Mouse (Mus musculus) neural tube, embryonic 13.5 days (tissue): ENCODE data around the gene Bcdin3d. TPM values are rescaled to one million over a fixed set of nuclear protein-coding genes. Genes with fewer than 3 reads are reported as not detected.

Experiments
- ATAC-seq: fragments of 200-750 bp; cut with Nextera tagmentation; 2 replicates; pipeline ENCODE4 v1.8.0; 2017; ENCODE audit warnings: low read depth, mild to moderate bottlenecking, moderate TSS enrichment, moderate library complexity
- H3K27ac ChIP-seq: fragments of 300-500 bp; sonication (generic); replicated peaks from 2 replicates; pipeline ENCODE4 v1.5.1; 2015; ENCODE audit warnings: moderate library complexity, mild to moderate bottlenecking, inconsistent platforms
- H3K27me3 ChIP-seq: fragments of 300-500 bp; sonication (generic); 2 replicates; pipeline ENCODE4 v1.6.1; 2015; ENCODE audit warnings: mild to moderate bottlenecking, inconsistent platforms
- H3K36me3 ChIP-seq: fragments of 300-500 bp; sonication (generic); 2 replicates; pipeline ENCODE4 v1.6.1; 2015; ENCODE audit warnings: mild to moderate bottlenecking, inconsistent platforms
- H3K4me1 ChIP-seq: fragments of 300-500 bp; sonication (generic); replicated peaks from 2 replicates; pipeline ENCODE4 v1.6.1; 2015; ENCODE audit warnings: inconsistent platforms
- H3K4me2 ChIP-seq: fragments of 300-500 bp; sonication (generic); 2 replicates; pipeline ENCODE4 v1.6.1; 2015; ENCODE audit warnings: inconsistent platforms, mild to moderate bottlenecking, moderate library complexity
- H3K4me3 ChIP-seq: fragments of 300-500 bp; sonication (generic); 2 replicates; pipeline ENCODE4 v1.5.1; 2015; ENCODE audit warnings: mild to moderate bottlenecking, inconsistent platforms
- H3K9ac ChIP-seq: fragments of 300-500 bp; sonication (generic); 2 replicates; pipeline ENCODE4 v1.6.1; 2015; ENCODE audit warnings: moderate library complexity, mild to moderate bottlenecking, inconsistent platforms
- H3K9me3 ChIP-seq: fragments of 300-500 bp; sonication (generic); 2 replicates; pipeline ENCODE4 v1.6.1; 2016; ENCODE audit warnings: inconsistent platforms
- WGBS: fragments of 180-500 bp; shearing (Covaris S2); methylation state at CpG from one replicate; pipeline ENCODE4 v1.1.7; 2015; 5-methylcytosine and 5-hydroxymethylcytosine counted together
- polyA plus RNA-seq: library from polyadenylated mRNA; unstranded; fragments of >200 nt; fragmentation: Nextera tagmentation; extraction: Ambion mirVana; gene quantifications from 2 replicates; pipeline ENCODE4 v1.2.1, GENCODE M21; 2015

The Bcdin3d gene
- polyA plus RNA-seq, 1 experiment from 2014 or later: 19.6 TPM

DNA sequence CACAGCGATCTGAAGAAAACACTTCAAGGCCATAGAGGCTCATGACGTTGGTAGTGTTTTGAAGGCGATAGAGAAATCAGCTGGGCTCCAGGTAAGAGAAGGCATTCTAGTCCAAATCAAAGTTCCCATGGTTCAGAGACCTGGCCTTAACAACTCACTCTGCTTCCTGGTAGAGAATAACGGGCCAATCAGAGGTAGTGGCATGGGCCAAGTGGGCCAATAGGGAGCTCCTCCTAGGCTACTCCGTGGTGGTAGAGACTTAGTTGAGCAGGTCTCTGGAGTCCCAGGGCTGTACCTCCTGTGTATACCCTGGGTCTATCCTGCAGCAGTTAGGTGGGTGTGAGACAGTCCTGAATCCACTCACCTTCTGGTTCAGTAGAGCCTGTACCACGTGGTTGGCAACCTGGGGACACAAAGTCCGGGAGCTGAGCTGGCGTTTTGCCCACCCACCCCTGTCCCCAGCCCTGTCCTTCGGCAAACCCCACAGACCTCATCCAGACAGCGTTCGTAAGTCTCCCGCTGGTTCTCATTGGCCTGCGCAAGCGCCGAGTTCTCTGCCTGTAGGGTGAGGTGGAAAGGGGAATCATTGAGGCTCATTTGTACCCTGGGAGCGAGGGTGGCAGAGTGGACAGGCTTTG is 41.3 kb downstream of the Bcdin3d start:
- Histone ChIP-seq H3K27ac (no peak overlapping the region), H3K4me2 (no peak overlapping the region), H3K4me3 (no peak overlapping the region), H3K4me1 (peaks cover 32% of the 10 kb centered on the region), H3K27me3 (no peaks in the 10 kb centered on the region), H3K36me3 (peaks cover 66% of the 10 kb centered on the region), H3K9ac (no peak overlapping the region), H3K9me3 (no peaks in the 10 kb centered on the region)
- 90% methylated on average over 16 of the region's 16 CpGs for WGBS
- ATAC-seq: no peak

DNA sequence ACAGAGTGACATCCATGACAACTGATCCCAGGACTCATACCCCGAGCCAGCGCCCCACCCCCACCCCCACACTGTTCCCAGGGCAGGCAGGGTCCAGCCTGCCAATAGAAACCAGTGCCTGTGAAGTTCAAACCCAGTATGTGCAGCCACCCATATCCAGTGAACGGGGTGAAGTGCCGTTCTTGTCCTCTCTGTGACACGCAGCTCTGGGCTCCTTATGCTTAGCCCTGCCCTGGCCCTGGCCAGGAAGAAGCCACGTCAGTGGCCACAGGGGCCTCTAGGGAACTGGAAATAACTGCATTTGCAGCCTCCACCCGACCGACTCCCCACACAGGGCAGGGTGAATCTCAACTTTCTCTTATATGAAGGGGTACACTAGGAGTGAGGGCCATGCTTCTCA is 42.6 kb downstream of the Bcdin3d start:
- no peaks in the 10 kb centered on the region for H3K27me3 ChIP-seq
- no peak overlapping the region for H3K9ac ChIP-seq
- no peaks in the 10 kb centered on the region for H3K9me3 ChIP-seq
- no peak overlapping the region for H3K27ac ChIP-seq
- H3K4me2 ChIP-seq: no peak overlapping the region
- WGBS: 74% methylated on average over 8 of the region's 8 CpGs
- H3K4me3 ChIP-seq: no peak overlapping the region
- H3K4me1 ChIP-seq: peaks cover 27% of the 10 kb centered on the region
- H3K36me3 ChIP-seq: peaks cover 72% of the 10 kb centered on the region
- ATAC-seq: no peak

DNA sequence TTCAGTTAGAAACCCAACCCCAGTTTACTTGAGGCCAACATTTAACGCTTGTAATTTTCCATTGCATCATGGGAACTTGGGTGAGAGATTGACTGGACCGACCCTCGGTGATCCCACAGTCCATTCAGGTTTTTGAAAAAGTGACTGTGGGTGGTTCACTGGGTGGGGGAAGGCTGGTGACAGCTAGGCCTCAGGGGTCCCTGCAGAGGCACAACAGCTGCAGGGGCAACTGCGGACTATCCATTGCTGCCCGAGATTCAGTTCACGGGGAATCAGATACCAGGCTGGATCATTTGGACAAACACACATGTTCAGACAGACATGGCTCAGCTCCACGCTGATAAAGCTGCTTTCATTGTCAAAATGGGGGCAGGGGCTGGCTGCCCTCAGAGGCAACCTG is 43.0 kb downstream of the Bcdin3d start:
- Histone ChIP-seq H3K4me1 (peaks cover 22% of the 10 kb centered on the region), H3K9ac (no peak overlapping the region), H3K9me3 (no peaks in the 10 kb centered on the region), H3K4me3 (no peak overlapping the region), H3K4me2 (no peak overlapping the region), H3K36me3 (peaks cover 72% of the 10 kb centered on the region), H3K27me3 (no peaks in the 10 kb centered on the region), H3K27ac (no peak overlapping the region)
- ATAC-seq: no peak
- 82% methylated on average over 7 of the region's 7 CpGs for WGBS

DNA sequence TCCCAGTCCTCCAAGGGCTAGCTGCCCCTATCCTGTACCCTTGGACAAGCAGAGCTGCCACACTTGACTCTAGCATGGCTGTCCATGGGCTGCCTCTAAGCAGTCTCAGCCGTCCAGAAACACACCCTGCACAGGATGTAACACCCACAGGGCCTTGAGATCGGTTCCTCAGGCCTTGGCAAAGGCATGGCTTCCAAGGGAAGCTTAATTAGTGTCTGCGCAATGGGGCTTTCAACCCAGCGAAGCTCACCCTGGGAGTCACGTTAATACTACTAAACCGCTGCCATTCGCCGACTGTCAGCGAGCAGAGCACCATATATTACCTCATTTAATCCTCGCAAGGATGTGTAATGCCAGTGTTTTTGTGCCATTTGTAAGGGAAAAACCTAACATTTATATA is 43.5 kb downstream of the Bcdin3d start:
- H3K27me3 ChIP-seq: no peaks in the 10 kb centered on the region
- peaks cover 18% of the 10 kb centered on the region for H3K4me1 ChIP-seq
- H3K4me2 ChIP-seq: no peak overlapping the region
- no peaks in the 10 kb centered on the region for H3K9me3 ChIP-seq
- no peak overlapping the region for H3K4me3 ChIP-seq
- peaks cover 75% of the 10 kb centered on the region for H3K36me3 ChIP-seq
- H3K9ac ChIP-seq: no peak overlapping the region
- ATAC-seq: no peak
- WGBS: 89% methylated on average over 10 of the region's 10 CpGs
- no peak overlapping the region for H3K27ac ChIP-seq

DNA sequence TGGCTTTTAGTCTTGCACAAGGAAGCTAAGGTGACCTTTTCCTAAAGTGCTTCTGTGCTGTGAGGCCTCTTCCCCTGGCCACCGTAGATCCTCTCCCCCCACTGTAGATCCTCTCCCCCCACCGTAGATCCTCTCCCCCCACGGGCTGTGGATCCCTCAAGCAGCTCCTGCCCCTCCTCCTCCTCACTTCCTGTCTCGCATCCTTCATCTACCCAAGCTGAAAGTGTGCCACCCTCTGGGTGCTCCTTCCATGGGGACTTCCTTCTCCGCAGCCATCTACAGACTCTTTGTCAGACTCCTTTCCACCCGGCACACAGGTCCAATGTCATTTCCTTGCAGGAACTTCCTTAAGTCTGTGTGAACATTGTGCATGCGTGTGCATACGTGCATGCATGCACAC is 44.1 kb downstream of the Bcdin3d start:
- Histone ChIP-seq H3K9ac (no peak overlapping the region), H3K4me3 (no peak overlapping the region), H3K4me1 (peaks cover 13% of the 10 kb centered on the region), H3K4me2 (no peak overlapping the region), H3K27ac (no peak overlapping the region), H3K9me3 (no peaks in the 10 kb centered on the region), H3K36me3 (peaks cover 82% of the 10 kb centered on the region), H3K27me3 (no peaks in the 10 kb centered on the region)
- 87% methylated on average over 8 of the region's 8 CpGs for WGBS
- no peak for ATAC-seq

DNA sequence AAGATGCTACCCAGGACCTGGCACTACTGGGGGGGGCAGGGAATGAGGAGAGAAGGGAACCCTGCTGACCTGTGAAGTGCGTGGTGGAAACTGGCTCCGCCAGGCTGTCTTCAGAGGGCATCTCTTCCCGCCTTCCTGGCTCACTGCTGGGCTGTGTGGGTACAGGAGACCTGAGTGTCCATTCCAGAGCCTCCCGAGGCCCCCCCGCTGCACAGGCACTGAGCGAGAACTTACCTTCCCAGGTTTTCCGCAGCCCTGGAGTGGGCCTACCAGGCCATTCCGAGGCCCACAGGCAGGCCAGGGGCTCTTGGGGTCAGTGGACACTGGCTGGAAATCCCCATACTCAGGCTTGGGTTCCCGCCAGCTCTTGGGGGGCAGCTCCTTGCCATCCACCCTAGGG is 50.6 kb downstream of the Bcdin3d start:
- Histone ChIP-seq H3K4me1 (peaks cover 14% of the 10 kb centered on the region), H3K27ac (no peak overlapping the region), H3K27me3 (no peaks in the 10 kb centered on the region), H3K9me3 (no peaks in the 10 kb centered on the region), H3K4me3 (no peak overlapping the region), H3K4me2 (no peak overlapping the region), H3K9ac (0 out of 2 replicates have a peak overlapping the region, but pooled peaks have one; percentile 26), H3K36me3 (peaks cover 77% of the 10 kb centered on the region)
- WGBS: 90% methylated on average over 9 of the region's 9 CpGs
- ATAC-seq: no peak

DNA sequence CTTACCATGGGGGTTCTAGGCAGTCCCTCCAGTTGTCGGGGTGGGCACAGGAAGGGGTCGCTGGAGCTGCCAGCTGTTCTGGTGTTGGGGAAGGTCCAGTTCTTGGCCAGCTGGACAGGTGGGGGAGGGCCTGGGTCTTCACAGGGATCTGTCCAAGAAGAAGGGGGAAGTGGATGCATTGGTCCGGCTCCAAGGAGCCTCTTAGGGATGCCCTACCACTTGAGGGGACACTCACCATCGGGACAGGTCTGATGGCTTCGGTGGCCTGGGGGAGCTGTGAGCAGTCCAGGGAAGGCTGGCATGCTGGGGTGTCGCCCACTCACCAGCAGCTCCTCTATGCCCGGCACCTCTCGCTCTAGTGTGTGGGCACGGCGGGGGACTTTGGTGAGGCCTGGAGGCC is 51.4 kb downstream of the Bcdin3d start:
- H3K4me2 ChIP-seq: no peak overlapping the region
- peaks cover 14% of the 10 kb centered on the region for H3K4me1 ChIP-seq
- no peaks in the 10 kb centered on the region for H3K27me3 ChIP-seq
- no peak for ATAC-seq
- no peak overlapping the region for H3K4me3 ChIP-seq
- no peaks in the 10 kb centered on the region for H3K9me3 ChIP-seq
- no peak overlapping the region for H3K27ac ChIP-seq
- 93% methylated on average over 10 of the region's 10 CpGs for WGBS
- H3K36me3 ChIP-seq: peaks cover 71% of the 10 kb centered on the region
- no peak overlapping the region for H3K9ac ChIP-seq

DNA sequence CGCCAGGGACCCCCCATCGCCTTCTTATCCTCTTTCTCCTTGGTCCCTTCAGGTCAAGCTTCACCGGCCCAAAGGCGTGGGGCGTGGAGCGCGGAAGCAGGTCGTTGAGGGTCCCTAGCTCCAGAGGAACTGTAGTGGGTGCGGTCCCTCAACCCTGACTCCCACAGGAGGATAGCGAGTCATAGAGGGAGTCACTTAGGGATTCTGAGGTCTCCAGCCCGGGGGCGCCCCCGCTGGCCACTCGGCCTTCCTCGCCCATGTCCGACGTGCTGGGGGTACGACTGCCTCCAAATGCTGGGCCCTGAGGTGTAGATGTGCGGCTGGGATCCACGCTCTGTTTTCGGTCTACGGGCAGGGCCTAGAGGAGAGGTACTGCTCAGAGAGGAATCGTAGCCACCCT is 52.0 kb downstream of the Bcdin3d start:
- Histone ChIP-seq H3K27me3 (no peaks in the 10 kb centered on the region), H3K36me3 (peaks cover 65% of the 10 kb centered on the region), H3K9ac (no peak overlapping the region), H3K4me1 (peaks cover 14% of the 10 kb centered on the region), H3K9me3 (no peaks in the 10 kb centered on the region), H3K4me2 (no peak overlapping the region), H3K4me3 (no peak overlapping the region), H3K27ac (no peak overlapping the region)
- no peak for ATAC-seq
- 93% methylated on average over 23 of the region's 23 CpGs for WGBS

DNA sequence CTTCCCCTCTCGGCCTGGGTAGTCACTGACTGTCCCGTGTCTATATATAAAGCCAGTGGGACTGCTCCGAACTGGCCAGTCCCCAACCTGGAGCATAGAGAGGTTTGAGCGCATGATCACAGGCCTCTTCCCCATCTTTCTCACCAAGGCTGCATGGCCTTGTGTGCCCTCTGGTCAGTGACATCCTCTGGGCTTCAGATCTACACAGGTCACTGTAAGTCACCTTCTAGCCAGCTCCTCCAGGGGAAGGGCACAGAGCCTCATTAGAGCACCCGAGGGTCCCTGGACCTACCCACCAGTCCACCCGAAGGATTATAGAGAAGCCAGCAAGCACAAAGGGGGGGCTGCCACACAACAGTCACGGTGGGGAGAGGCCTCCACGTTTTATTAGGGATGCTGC is 52.9 kb downstream of the Bcdin3d start:
- peaks cover 57% of the 10 kb centered on the region for H3K36me3 ChIP-seq
- no peak overlapping the region for H3K4me2 ChIP-seq
- H3K27me3 ChIP-seq: no peaks in the 10 kb centered on the region
- 82% methylated on average over 8 of the region's 8 CpGs for WGBS
- H3K4me3 ChIP-seq: no peak overlapping the region
- peaks cover 19% of the 10 kb centered on the region for H3K4me1 ChIP-seq
- ATAC-seq: no peak
- no peak overlapping the region for H3K9ac ChIP-seq
- peak overlapping the region; percentile 86 for H3K27ac ChIP-seq
- H3K9me3 ChIP-seq: no peaks in the 10 kb centered on the region

DNA sequence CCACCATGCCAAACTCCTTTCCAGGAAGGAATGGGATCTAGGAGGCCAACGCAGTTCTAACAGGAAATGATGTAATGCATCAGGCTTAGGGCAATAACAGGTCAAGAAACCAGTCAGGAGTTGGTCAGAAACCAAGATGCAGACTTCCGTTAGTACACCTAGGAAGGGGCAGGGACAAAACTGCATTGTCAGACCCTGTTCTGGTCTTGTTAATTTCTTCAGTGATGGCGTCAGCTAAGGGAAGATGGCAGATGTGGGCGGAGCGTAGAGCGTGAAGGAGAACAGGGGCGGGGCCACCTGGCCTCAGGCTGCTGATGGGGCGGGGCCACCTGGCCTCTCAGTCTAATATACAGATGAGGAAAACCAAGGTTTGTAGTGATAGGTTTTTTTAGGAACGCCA is 53.4 kb downstream of the Bcdin3d start:
- 80% methylated on average over 9 of the region's 9 CpGs for WGBS
- Histone ChIP-seq H3K27ac (peak overlapping the region; percentile 86), H3K4me3 (no peak overlapping the region), H3K4me1 (peaks cover 19% of the 10 kb centered on the region), H3K4me2 (peak overlapping the region; percentile 42), H3K9me3 (no peaks in the 10 kb centered on the region), H3K36me3 (peaks cover 51% of the 10 kb centered on the region), H3K27me3 (no peaks in the 10 kb centered on the region), H3K9ac (no peak overlapping the region)
- no peak for ATAC-seq

DNA sequence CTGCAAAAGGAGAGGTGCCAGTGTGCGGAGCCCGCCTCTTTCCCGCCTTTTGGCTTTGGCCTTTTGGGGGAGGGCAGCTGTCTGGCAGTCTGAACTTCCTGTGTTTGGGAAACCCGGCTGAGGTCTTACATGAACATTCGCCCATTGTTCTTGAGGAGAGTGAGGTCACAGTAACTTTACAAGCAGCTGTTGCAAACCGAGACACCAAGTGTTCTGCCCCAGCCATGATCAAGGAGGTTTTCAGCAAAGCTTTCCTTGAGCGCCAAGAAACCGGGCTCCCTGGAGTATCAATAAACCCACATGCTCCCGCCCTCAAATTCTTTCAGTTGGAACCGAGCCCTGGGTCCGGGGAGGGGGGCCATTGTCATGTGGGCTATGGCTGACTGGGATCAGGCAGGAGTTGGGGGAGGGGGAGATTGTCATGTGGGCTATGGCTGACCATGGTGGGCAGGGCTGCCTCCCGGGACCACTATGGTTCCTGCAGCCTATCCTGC is 54.0 kb downstream of the Bcdin3d start:
- peak; percentile 62; the same call in 1 of the 2 replicates for ATAC-seq
- Histone ChIP-seq H3K27me3 (no peaks in the 10 kb centered on the region), H3K4me3 (no peak overlapping the region), H3K9ac (no peak overlapping the region), H3K36me3 (peaks cover 45% of the 10 kb centered on the region), H3K9me3 (no peaks in the 10 kb centered on the region), H3K4me1 (peaks cover 19% of the 10 kb centered on the region), H3K27ac (peak overlapping the region; percentile 86), H3K4me2 (peak overlapping the region; percentile 42)
- WGBS: 5% methylated on average over 12 of the region's 12 CpGs

DNA sequence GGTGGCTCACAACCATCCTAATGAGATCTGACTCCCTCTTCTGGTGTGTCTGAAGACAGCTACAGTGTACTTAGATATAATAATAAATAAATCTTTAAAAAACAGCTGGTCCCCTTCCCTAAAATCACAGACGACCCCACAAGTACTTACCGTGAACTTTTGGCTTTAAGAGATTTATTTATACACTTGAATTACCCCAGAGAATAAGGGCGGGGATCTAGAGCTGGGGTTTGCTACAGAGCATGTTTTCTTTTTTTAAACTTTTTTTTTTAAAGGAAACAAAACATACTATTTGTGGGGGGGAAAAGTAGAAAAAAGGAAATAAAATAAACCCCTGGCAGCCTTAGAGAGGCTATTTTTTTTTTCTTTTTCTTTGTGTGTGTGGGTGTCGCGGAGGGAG is 54.4 kb downstream of the Bcdin3d start:
- Histone ChIP-seq H3K4me3 (no peak overlapping the region), H3K36me3 (peaks cover 41% of the 10 kb centered on the region), H3K9ac (no peak overlapping the region), H3K4me2 (peak overlapping the region; percentile 42), H3K9me3 (no peaks in the 10 kb centered on the region), H3K4me1 (peaks cover 19% of the 10 kb centered on the region), H3K27ac (peak overlapping the region; percentile 86), H3K27me3 (no peaks in the 10 kb centered on the region)
- no peak for ATAC-seq
- 22% methylated on average over 5 of the region's 5 CpGs for WGBS
